Mouse (Mus musculus) lung, postnatal 36 days (tissue): ENCODE measurements at regions not wholly inside any gene's neighbourhood (a gene's known extent, or its start where the extent isn't known, plus 50 kb on each side); places are given as distances from the start of the nearest gene placed in this dataset.

ENCODE experiments used
- DNase-seq: peaks from one replicate; pipeline ENCODE4 v3.0.0; 2022; ENCODE audit warnings: mixed read lengths

DNA sequence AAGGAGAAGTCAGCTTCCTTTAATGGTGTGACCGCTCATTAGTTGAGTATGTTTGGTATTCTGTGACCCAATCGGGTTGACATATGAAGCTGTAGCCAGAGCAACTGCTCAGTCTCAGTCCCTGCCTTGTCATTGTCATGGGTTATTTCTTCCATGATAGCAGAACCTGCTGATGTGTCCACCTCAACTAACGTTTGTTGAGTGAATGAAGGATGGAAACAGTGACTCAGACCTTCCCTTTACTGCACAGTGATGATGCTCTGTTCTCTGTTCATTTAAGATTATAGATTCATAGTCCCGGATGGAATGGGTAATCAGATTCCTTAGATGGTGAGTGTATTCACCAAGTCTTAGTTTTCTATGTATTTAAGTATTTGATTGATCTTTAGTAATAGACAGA is 493.3 kb upstream of the Adamts16 start:
- DNase-seq: no peak

- no peak for DNase-seq
Measured at GRCm38 (mm10) chr13:71333146-71333545, 491.5 kb upstream of the Adamts16 start.

DNA sequence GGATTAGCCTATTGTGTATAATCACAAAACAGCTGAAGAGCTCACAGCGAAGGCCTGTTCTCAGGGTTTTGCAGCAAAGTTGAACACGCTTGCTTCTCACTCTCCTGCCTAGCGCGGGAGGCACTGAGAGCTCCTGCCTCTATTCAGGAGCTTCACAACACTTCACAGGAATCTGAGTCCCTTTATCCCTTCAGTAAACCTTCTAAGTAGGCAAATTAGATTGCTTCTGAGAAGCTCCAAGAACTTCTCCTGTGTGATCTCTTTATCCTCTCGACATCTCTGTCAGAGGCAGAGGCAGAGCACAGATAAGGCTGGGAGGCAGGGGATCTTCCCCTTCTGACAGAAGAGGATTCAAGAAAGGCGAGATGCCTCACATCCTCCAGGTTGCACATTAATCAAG is 488.7 kb upstream of the Adamts16 start:
- no peak for DNase-seq

DNA sequence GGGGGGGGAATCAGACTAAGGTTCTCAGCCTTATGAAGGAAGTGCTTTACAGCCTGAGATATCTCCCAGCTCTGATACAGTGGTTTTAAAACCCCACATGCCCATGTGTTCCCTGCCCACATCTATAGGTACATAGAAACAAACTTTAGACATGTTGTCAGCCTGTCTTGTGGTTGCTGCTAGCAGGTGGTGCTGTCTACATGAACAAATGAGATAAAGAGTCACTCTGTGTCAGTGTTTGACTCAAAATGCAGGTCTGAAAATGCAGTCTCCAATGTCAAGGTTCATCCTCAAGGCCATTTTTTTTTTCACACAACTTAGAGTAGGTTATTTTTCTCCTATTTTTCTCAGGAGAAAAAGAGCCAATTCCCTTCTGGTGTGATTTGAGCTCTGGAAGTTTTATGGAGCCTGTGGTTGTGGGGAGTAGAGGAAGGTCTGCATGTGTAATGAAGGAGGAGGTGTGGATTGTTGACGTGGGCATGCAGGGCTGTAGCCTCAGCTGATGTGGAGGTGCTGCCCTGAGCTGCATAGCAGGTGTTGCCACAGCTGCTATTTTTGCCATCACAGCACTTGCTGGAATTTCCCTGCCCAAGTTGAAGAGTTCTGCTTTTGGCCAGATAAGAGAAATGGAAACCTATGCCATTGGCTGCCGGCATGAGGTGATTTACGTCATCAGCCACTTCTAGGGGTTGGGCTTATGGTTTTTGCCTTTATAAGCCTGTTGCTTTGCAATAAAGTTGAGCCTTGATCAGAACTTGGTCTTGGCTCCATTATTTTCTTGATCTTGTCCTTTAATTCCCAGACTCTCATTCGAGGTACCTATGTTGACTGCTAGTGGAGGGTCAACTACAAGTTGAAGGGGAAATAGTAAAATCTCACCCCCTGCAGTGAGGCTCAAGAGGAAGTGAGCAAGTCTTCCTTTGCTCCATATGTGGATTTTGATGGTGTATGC is 486.5 kb upstream of the Adamts16 start:
- DNase-seq: no peak

GRCm38 (mm10) chr13:71320489-71320888 is 478.9 kb upstream of the Adamts16 start:
- no peak for DNase-seq

GRCm38 (mm10) chr13:71303956-71304355 is 462.3 kb upstream of the Adamts16 start:
- DNase-seq: no peak

- no peak for DNase-seq
Measured at GRCm38 (mm10) chr13:71275991-71276390, 434.4 kb upstream of the Adamts16 start.

DNA sequence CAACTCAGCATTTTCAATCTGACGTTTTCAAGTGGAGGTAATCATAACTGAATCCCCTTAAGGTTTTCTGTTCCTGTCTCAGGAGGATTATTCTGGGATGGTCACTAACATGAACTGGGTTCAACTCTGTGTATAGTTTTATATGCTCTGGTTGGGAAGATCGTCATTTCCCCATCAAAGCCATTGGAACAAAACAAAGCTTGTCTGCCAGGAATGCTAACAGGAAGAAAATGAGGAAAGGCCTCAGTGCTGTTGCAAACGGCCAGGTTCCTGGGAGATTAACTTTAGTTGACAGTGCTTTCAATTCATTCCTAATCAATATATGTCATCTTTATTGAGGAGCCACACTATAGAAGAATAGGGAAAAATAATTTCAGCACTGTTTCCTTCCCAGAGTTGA is 432.5 kb upstream of the Adamts16 start:
- no peak for DNase-seq

- no peak for DNase-seq
Measured at GRCm38 (mm10) chr13:71273485-71273884, 431.9 kb upstream of the Adamts16 start.

GRCm38 (mm10) chr13:71273067-71273466 is 431.5 kb upstream of the Adamts16 start:
- no peak for DNase-seq

DNA sequence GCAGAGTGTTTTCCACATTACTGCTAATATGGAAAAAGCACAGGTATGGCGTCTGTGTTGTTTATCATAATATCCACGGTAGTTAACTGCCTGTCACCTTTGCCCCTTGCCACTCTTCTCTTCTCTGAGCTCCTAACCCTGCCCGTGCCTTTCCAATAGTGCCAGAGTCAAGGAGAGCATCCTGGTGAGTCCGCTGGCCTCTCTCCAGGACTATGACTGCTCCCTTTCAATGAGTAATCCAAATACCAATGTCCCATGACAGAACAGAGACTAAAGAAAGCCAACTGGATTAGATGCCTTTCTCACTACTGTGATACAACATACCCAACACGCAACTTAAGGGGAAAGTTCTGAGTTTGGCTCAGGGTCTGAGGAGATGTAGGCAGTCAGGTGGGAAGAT is 430.8 kb upstream of the Adamts16 start:
- DNase-seq: no peak

GRCm38 (mm10) chr13:71271727-71272418 is 430.3 kb upstream of the Adamts16 start:
- DNase-seq: no peak

DNA sequence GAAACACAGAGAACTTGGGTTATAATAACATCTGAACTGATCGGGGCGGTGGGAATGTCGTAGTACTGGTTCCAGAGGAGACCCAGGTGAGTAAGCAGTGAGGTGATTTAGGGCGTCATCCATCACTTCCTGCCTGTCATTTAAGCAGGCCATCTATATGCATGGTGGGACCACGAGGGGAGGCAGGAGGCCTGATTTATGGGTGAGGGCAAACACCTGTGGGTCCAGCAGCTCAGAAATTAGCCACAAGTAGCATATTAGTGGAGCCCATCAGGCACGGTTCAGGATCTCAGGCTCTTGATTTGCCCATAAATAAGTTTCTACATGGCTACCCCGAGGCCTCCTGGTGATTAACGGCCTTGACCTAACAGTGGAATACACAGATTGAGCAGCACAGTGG is 428.8 kb upstream of the Adamts16 start:
- no peak for DNase-seq

GRCm38 (mm10) chr13:71269496-71269895 is 427.9 kb upstream of the Adamts16 start:
- no peak for DNase-seq

- no peak for DNase-seq
Measured at GRCm38 (mm10) chr13:71263315-71263878, 421.8 kb upstream of the Adamts16 start.

GRCm38 (mm10) chr13:71262575-71263295 is 421.1 kb upstream of the Adamts16 start:
- DNase-seq: peak; percentile 1

DNA sequence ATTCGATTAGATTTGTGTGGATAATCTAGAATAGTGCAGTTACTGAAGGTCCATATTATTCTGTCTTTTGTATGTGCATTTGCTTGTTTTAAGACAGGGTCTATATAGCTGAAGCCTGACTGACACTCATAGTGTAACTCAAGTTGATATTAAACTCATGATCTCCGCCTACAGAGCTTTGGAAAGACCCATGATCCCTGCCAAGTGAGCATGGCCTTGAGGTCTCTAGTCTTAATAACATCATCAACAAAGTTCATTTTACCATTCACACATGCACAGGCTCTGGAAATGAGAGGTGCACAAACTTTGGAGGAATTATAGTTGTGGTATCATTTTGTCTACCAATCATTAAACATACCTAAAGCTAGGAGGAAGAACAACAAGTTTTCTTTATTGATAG is 412.4 kb upstream of the Adamts16 start:
- DNase-seq: no peak

GRCm38 (mm10) chr13:71248261-71249031 is 406.8 kb upstream of the Adamts16 start:
- peak; percentile 6 for DNase-seq

DNA sequence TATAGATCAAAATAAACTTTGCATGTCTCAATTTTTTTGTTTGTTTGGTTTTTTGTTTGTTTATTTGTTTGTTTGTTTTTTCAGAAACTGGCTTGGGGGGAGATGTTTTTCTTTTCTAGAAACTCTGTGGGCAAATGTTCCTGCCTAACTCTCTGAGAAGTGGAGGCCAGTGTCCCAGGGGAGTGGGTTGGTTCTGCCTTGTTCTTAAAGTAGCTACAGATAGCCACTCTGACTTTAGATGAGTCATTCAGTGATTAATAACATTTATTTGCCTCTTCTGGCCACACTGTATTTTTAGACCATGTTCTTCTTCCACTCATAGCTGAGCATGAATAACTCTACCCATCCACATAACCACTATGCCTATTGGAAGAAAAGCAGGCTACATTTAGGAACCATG is 405.6 kb upstream of the Adamts16 start:
- DNase-seq: no peak

- no peak for DNase-seq
Measured at GRCm38 (mm10) chr13:71245326-71245725, 403.7 kb upstream of the Adamts16 start.

- no peak for DNase-seq
Measured at GRCm38 (mm10) chr13:71239782-71240181, 398.2 kb upstream of the Adamts16 start.

DNA sequence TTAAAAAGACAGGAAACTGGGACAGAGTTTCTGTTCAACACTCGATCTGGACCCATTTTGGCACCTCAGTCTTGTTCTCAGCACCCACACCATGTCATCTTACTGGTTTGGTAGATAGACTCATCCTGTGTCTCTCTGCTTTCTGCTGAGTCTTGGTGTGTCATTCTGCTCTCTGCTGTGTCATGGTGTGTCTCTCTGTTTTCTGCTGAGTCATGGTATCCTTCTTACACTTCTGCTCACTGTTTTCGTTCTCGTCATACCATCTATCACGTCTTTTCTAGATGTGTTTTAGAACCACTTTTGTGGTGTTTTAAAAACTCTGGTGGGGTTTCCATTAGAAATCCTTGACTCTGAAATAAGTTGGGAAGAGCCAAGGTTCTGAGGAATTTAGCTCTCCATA is 393.7 kb upstream of the Adamts16 start:
- DNase-seq: no peak
